Mouse (Mus musculus) midbrain, postnatal 0 days (tissue): ENCODE measurements around the gene Ttc17. TPM values are rescaled to one million over a fixed set of nuclear protein-coding genes. Genes with fewer than 3 reads are reported as not detected.

ENCODE experiments used
- ATAC-seq: fragments of 200-750 bp; cut with Nextera tagmentation; 2 replicates; pipeline ENCODE4 v1.8.0; 2017; ENCODE audit warnings: moderate number of reproducible peaks, mild to moderate bottlenecking, moderate TSS enrichment, moderate library complexity; ENCODE audit not compliant: low FRiP score
- DNase-seq: peaks from one replicate; pipeline ENCODE4 v3.0.0-alpha.2; 2015; ENCODE audit warnings: low spot score
- H3K27ac ChIP-seq: fragments of 300-500 bp; sonication (generic); 2 replicates; pipeline ENCODE4 v1.5.1; 2014; ENCODE audit warnings: low read depth, mild to moderate bottlenecking, low read length, mixed read lengths
- H3K27me3 ChIP-seq: fragments of 300-500 bp; sonication (generic); 2 replicates; pipeline ENCODE4 v1.6.1; 2014; ENCODE audit warnings: low read length, control low read depth, mixed read lengths; ENCODE audit not compliant: insufficient read depth
- H3K36me3 ChIP-seq: fragments of 300-500 bp; sonication (generic); 2 replicates; pipeline ENCODE4 v1.6.1; 2014; ENCODE audit warnings: low read length, control low read depth, mixed read lengths; ENCODE audit not compliant: insufficient read depth
- H3K4me1 ChIP-seq: fragments of 300-500 bp; sonication (generic); 2 replicates; pipeline ENCODE4 v1.6.1; 2014; ENCODE audit warnings: mild to moderate bottlenecking, control low read depth, antibody characterized with exemption, low read length, mixed read lengths; ENCODE audit not compliant: insufficient read depth
- H3K4me2 ChIP-seq: fragments of 300-500 bp; sonication (generic); 2 replicates; pipeline ENCODE4 v1.6.1; 2014; ENCODE audit warnings: low read depth, mild to moderate bottlenecking, low read length, mixed read lengths; ENCODE audit not compliant: poor library complexity, severe bottlenecking
- H3K4me3 ChIP-seq: fragments of 300-500 bp; sonication (generic); 2 replicates; pipeline ENCODE4 v1.5.1; 2014; ENCODE audit warnings: low read depth, mild to moderate bottlenecking, low read length, moderate library complexity
- H3K9ac ChIP-seq: fragments of 300-500 bp; sonication (generic); replicated peaks from 2 replicates; pipeline ENCODE4 v1.6.1; 2014; ENCODE audit warnings: mild to moderate bottlenecking, low read length, moderate library complexity, mixed read lengths; ENCODE audit not compliant: poor library complexity, severe bottlenecking
- H3K9me3 ChIP-seq: fragments of 300-500 bp; sonication (generic); 2 replicates; pipeline ENCODE4 v1.6.1; 2016; ENCODE audit warnings: low read length, control low read depth
- CTCF ChIP-seq: IDR thresholded peaks from 2 replicates; pipeline ENCODE4 v1.5.1; 2016; ENCODE audit warnings: antibody characterized with exemption, mild to moderate bottlenecking
- WGBS: fragments of 180-500 bp; shearing (Covaris S2); extraction: QIAGEN DNeasy Blood & Tissue Kit; methylation state at CpG from one replicate; pipeline ENCODE4 v1.1.7; 2014; 5-methylcytosine and 5-hydroxymethylcytosine counted together
- microRNA counts: library from miRNA; unstranded; fragments of <30 nt; microRNA quantifications from one replicate; lab custom pipeline; 2015
- microRNA-seq: library from miRNA; unstranded; fragments of <30 nt; microRNA quantifications from one replicate; pipeline ENCODE4, GENCODE M21; 2016; ENCODE audit warnings: borderline number of aligned reads
- polyA plus RNA-seq: library from polyadenylated mRNA; unstranded; fragments of >200 nt; fragmentation: Nextera tagmentation; extraction: Ambion mirVana; gene quantifications from 2 replicates; pipeline ENCODE4 v1.2.1, GENCODE M21; 2015
- total RNA-seq: library from RNA; depleted of rRNA; stranded (reverse); fragments of >200 nt; gene quantifications from 2 replicates; pipeline ENCODE4 v1.2.3, GENCODE M21; 2014; rRNA removed

The Ttc17 gene
- total and polyA plus RNA-seq, 2 experiments from 2014 or later = 20.2 to 24.3 TPM

GRCm38 (mm10) chr2:94264631-94265098 lies 141.8 kb downstream of the Ttc17 start:
- Histone ChIP-seq H3K27ac (peak overlapping the region; percentile 77), H3K36me3 (no peaks in the 10 kb centered on the region), H3K9me3 (no peaks in the 10 kb centered on the region), H3K4me1 (peaks cover 3% of the 10 kb centered on the region; the same call in 1 of the 2 replicates), H3K4me2 (peak overlapping the region; percentile 74), H3K9ac (peak overlapping the region; percentile 60), H3K27me3 (no peaks in the 10 kb centered on the region), H3K4me3 (peak overlapping the region; percentile 42)
- peak; percentile 64 for DNase-seq
- peak; percentile 63 for ATAC-seq
- TF ChIP-seq CTCF = no peak
- 0% methylated on average over 12 of the region's 12 CpGs for WGBS

GRCm38 (mm10) chr2:94264006-94264405 lies 142.5 kb downstream of the Ttc17 start:
- no peaks in the 10 kb centered on the region for H3K36me3 ChIP-seq
- WGBS = 0% methylated on average over 2 of the region's 2 CpGs
- H3K9me3 ChIP-seq = no peaks in the 10 kb centered on the region
- TF ChIP-seq CTCF = no peak
- H3K4me2 ChIP-seq = peak overlapping the region; percentile 74
- DNase-seq (no peak), ATAC-seq (no peak)
- peak overlapping the region; percentile 42 for H3K4me3 ChIP-seq
- no peaks in the 10 kb centered on the region for H3K27me3 ChIP-seq
- H3K27ac ChIP-seq = peak overlapping the region; percentile 77
- H3K9ac ChIP-seq = peak overlapping the region; percentile 60; the same call in 1 of the 2 replicates
- H3K4me1 ChIP-seq = peaks cover 3% of the 10 kb centered on the region; the same call in 1 of the 2 replicates

GRCm38 (mm10) chr2:94263530-94263937 lies 143.0 kb downstream of the Ttc17 start:
- H3K27me3 ChIP-seq = no peaks in the 10 kb centered on the region
- no peaks in the 10 kb centered on the region for H3K36me3 ChIP-seq
- no peaks in the 10 kb centered on the region for H3K9me3 ChIP-seq
- peaks cover 3% of the 10 kb centered on the region; the same call in 1 of the 2 replicates for H3K4me1 ChIP-seq
- ATAC-seq (no peak; the same call in 1 of the 2 replicates), DNase-seq (peak; percentile 54)
- peak overlapping the region; percentile 74 for H3K4me2 ChIP-seq
- peak; percentile 52 for TF ChIP-seq CTCF
- peak overlapping the region; percentile 28; the same call in 1 of the 2 replicates for H3K27ac ChIP-seq
- peak overlapping the region; percentile 54; the same call in 1 of the 2 replicates for H3K9ac ChIP-seq
- whole genome bisulfite sequencing = under 1% methylated on average over 13 of the region's 14 CpGs
- peak overlapping the region; percentile 42 for H3K4me3 ChIP-seq

GRCm38 (mm10) chr2:94262917-94263529 lies 143.5 kb downstream of the Ttc17 start:
- under 1% methylated on average over 12 of the region's 13 CpGs for WGBS
- no peak for DNase-seq

GRCm38 (mm10) chr2:94254102-94254501 lies 152.4 kb downstream of the Ttc17 start:
- Histone ChIP-seq H3K4me1 (no peaks in the 10 kb centered on the region), H3K9me3 (no peaks in the 10 kb centered on the region), H3K4me2 (no peak overlapping the region), H3K9ac (no peak overlapping the region), H3K4me3 (no peak overlapping the region), H3K36me3 (no peaks in the 10 kb centered on the region), H3K27ac (no peak overlapping the region), H3K27me3 (no peaks in the 10 kb centered on the region)
- WGBS = 21% methylated on average over 3 of the region's 3 CpGs
- DNase-seq (no peak), ATAC-seq (no peak)
- TF ChIP-seq CTCF = peak; percentile 65

More at GRCm38 (mm10) chr2:94262917-94263529, 143.5 kb downstream of the Ttc17 start:
- Histone ChIP-seq H3K36me3 (no peaks in the 10 kb centered on the region), H3K27ac (peak overlapping the region; percentile 28; the same call in 1 of the 2 replicates), H3K4me3 (peak overlapping the region; percentile 42), H3K9me3 (no peaks in the 10 kb centered on the region), H3K27me3 (no peaks in the 10 kb centered on the region), H3K9ac (peak overlapping the region; percentile 54; the same call in 1 of the 2 replicates), H3K4me2 (peak overlapping the region; percentile 74), H3K4me1 (peaks cover 3% of the 10 kb centered on the region; the same call in 1 of the 2 replicates)
- TF ChIP-seq CTCF = no peak
- ATAC-seq = no peak

MicroRNAs encoded within 50 kb of the gene (microRNA counts, 519-probe panel; counts per million panel counts)
- microRNA mmu-miR-670 (lab: Ali Mortazavi, UCI) = 528 counts per million, percentile 58 among the panel's probes with 10 or more counts

Small RNAs within 50 kb of the gene (microRNA-seq; reads per million reads assigned to microRNA genes)
- gene Mir670 = 107 reads per million, percentile 45 among the genes with 10 or more reads in this experiment

Other genes with a start within 250 kb of the Ttc17 start
- gene Hsd17b12, start 248.7 kb downstream of the Ttc17 start, total RNA-seq = 62.0 and 71.4 TPM in 2 replicates
- 141 and 153 TPM in 2 replicates for gene Hsd17b12, start 248.7 kb downstream of the Ttc17 start, polyA plus RNA-seq
- 47.4 and 56.4 TPM in 2 replicates for gene Api5, start 31.4 kb upstream of the Ttc17 start, total RNA-seq
- 59.4 and 63.1 TPM in 2 replicates for gene Api5, start 31.4 kb upstream of the Ttc17 start, polyA plus RNA-seq